Mouse (Mus musculus) heart, postnatal 0 days (tissue): ENCODE results near the gene Nek9.

Experiments used
- CTCF ChIP-seq: IDR thresholded peaks from 2 replicates; pipeline ENCODE4 v1.5.1; 2016; ENCODE audit warnings: antibody characterized with exemption, control low read depth, low read depth
- EP300 ChIP-seq: IDR thresholded peaks from 2 replicates; pipeline ENCODE4 v1.6.1; 2016; ENCODE audit warnings: antibody characterized with exemption, low read depth

GRCm38 (mm10) chr12:85298127-85298834 is 40.9 kb downstream of the Nek9 start:
- TF ChIP-seq CTCF: no peak
- no peak for TF ChIP-seq EP300
